Mouse (Mus musculus) liver, embryonic 14.5 days (tissue): Measurements from ENCODE around the gene Ddx31.

Source experiments
- CTCF ChIP-seq: IDR thresholded peaks from 2 replicates; pipeline ENCODE4 v1.5.1; 2016; ENCODE audit warnings: antibody characterized with exemption, low read depth, control low read depth
- EP300 ChIP-seq: IDR thresholded peaks from 2 replicates; pipeline ENCODE4 v1.6.1; 2016; ENCODE audit warnings: antibody characterized with exemption, low read depth

GRCm38 (mm10) chr2:28945388-28945787 is 105.2 kb downstream of the Ddx31 start:
- TF ChIP-seq CTCF = no peak
- TF ChIP-seq EP300 = no peak
